Mouse (Mus musculus) hindbrain, embryonic 16.5 days (tissue): ENCODE data around the gene S100a11. TPM values are rescaled to one million over a fixed set of nuclear protein-coding genes. Genes with fewer than 3 reads are reported as not detected.

Source experiments
- ATAC-seq: fragments of 200-750 bp; cut with Nextera tagmentation; 2 replicates; pipeline ENCODE4 v1.8.0; 2017; ENCODE audit warnings: moderate TSS enrichment, moderate library complexity
- H3K27ac ChIP-seq: fragments of 300-500 bp; sonication (generic); 2 replicates; pipeline ENCODE4 v1.5.1; 2014; ENCODE audit warnings: low read depth, mild to moderate bottlenecking, control low read depth, low read length, moderate library complexity
- H3K27me3 ChIP-seq: fragments of 300-500 bp; sonication (generic); replicated peaks from 2 replicates; pipeline ENCODE4 v1.6.1; 2014; ENCODE audit warnings: low read length; ENCODE audit not compliant: control insufficient read depth, insufficient read depth
- H3K36me3 ChIP-seq: fragments of 300-500 bp; sonication (generic); 2 replicates; pipeline ENCODE4 v1.6.1; 2014; ENCODE audit warnings: mild to moderate bottlenecking, low read length, moderate library complexity, mixed read lengths; ENCODE audit not compliant: control insufficient read depth, insufficient read depth
- H3K4me1 ChIP-seq: fragments of 300-500 bp; sonication (generic); 2 replicates; pipeline ENCODE4 v1.6.1; 2014; ENCODE audit warnings: low read depth, low read length; ENCODE audit not compliant: control insufficient read depth, insufficient read depth
- H3K4me2 ChIP-seq: fragments of 300-500 bp; sonication (generic); 2 replicates; pipeline ENCODE4 v1.6.1; 2014; ENCODE audit warnings: mild to moderate bottlenecking, low read length, control low read depth, moderate library complexity
- H3K4me3 ChIP-seq: fragments of 300-500 bp; sonication (generic); 2 replicates; pipeline ENCODE4 v1.5.1; 2014; ENCODE audit warnings: mild to moderate bottlenecking, low read length, control low read depth, moderate library complexity
- H3K9ac ChIP-seq: fragments of 300-500 bp; sonication (generic); 2 replicates; pipeline ENCODE4 v1.6.1; 2014; ENCODE audit warnings: low read depth, mild to moderate bottlenecking, control low read depth, low read length, moderate library complexity
- H3K9me3 ChIP-seq: fragments of 300-500 bp; sonication (generic); 2 replicates; pipeline ENCODE4 v1.6.1; 2014; ENCODE audit warnings: mild to moderate bottlenecking, low read length, moderate library complexity; ENCODE audit not compliant: control insufficient read depth
- whole genome bisulfite sequencing: fragments of 180-500 bp; shearing (Covaris S2); extraction: QIAGEN DNeasy Blood & Tissue Kit; methylation state at CpG from one replicate; pipeline ENCODE4 v1.1.7; 2014; 5-methylcytosine and 5-hydroxymethylcytosine counted together
- polyA plus RNA-seq: library from polyadenylated mRNA; unstranded; fragments of >200 nt; fragmentation: Nextera tagmentation; extraction: Ambion mirVana; gene quantifications from 2 replicates; pipeline ENCODE4 v1.2.1, GENCODE M21; 2015

Gene S100a11
- polyA plus RNA-seq, 1 experiment from 2014 or later = 173 TPM

DNA sequence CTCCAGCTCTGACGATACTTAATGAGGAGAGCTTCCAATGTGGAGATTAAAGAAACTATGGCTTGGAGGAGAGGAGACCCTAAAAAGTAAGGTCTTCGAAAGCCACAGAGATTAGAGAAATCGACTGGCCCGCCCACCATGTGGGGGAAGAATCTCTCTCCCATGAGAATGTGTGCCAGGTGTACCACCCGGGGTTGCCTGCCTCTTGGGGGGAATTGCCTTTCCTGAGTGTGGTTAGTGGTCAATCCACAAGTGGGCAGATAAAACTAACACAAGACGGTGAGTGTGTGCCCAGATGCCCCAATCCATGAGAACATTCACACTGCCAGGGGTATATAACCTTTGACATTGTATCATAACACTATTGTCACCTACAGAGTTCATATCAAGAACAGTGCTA, 47.4 kb downstream of the S100a11 start:
- ATAC-seq = no peak
- no peaks in the 10 kb centered on the region for H3K36me3 ChIP-seq
- no peak overlapping the region for H3K4me2 ChIP-seq
- H3K4me1 ChIP-seq = no peaks in the 10 kb centered on the region
- no peak overlapping the region for H3K4me3 ChIP-seq
- 96% methylated on average over 6 of the region's 6 CpGs for WGBS
- H3K9me3 ChIP-seq = no peaks in the 10 kb centered on the region
- no peak overlapping the region for H3K9ac ChIP-seq
- H3K27ac ChIP-seq = no peak overlapping the region
- H3K27me3 ChIP-seq = no peaks in the 10 kb centered on the region

DNA sequence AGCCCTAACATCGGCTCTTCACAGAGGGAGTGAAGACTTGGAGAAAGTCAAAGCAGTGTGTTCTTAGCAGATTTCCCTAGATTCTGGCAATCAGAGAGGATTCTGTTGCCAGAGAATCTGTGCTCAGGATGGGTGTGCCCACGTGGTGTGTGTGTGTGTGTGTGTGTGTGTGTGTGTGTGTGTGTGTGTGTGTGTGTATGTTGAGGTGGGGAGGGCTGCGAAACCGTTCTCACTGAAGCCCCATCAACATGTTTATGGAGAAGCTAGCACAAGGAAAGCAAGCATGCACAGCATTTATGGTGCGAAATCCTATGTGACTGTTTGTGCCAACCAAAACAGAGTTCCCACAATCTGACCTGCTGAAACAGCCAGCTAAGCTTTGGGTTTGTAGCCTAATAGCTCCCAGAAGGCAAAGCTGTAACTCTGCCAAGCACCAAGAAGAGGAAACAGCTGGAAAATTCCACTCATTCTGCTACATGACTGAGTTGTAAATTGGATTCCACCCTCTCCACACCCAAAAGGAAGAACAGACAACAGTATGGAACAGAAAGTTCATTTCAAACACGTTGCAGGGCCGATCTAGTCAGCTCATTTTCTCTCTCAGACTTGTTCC, 48.2 kb downstream of the S100a11 start:
- Histone ChIP-seq H3K9ac (no peak overlapping the region), H3K27ac (no peak overlapping the region; the same call in 1 of the 2 replicates), H3K27me3 (no peaks in the 10 kb centered on the region), H3K9me3 (no peaks in the 10 kb centered on the region), H3K4me1 (no peaks in the 10 kb centered on the region), H3K36me3 (no peaks in the 10 kb centered on the region), H3K4me2 (no peak overlapping the region), H3K4me3 (no peak overlapping the region)
- WGBS = 64% methylated on average over 7 of the region's 7 CpGs
- no peak for ATAC-seq

DNA sequence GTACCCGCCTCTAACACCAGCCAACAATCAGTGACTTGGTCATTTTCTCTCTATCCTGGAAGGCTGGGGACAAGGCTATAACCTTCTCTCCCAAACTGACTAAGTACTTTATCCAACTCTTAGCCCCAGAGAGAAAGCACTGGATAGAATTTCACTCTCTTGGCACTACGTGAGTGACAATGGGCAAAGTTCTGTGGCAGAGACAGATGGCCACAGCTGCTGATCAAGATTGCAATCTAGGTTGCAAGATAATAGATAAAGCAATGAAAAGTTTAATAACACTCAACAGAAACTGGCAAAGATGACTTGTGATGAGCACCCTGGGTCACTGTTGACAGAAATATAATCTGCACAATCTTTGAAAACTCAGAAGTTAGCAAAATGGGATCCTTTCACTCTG, 48.8 kb downstream of the S100a11 start:
- WGBS = 67% methylated on average over 2 of the region's 2 CpGs
- Histone ChIP-seq H3K4me1 (no peaks in the 10 kb centered on the region), H3K36me3 (no peaks in the 10 kb centered on the region), H3K27ac (no peak overlapping the region; the same call in 1 of the 2 replicates), H3K9me3 (no peaks in the 10 kb centered on the region), H3K27me3 (no peaks in the 10 kb centered on the region), H3K9ac (no peak overlapping the region), H3K4me2 (no peak overlapping the region), H3K4me3 (no peak overlapping the region)
- ATAC-seq = no peak

DNA sequence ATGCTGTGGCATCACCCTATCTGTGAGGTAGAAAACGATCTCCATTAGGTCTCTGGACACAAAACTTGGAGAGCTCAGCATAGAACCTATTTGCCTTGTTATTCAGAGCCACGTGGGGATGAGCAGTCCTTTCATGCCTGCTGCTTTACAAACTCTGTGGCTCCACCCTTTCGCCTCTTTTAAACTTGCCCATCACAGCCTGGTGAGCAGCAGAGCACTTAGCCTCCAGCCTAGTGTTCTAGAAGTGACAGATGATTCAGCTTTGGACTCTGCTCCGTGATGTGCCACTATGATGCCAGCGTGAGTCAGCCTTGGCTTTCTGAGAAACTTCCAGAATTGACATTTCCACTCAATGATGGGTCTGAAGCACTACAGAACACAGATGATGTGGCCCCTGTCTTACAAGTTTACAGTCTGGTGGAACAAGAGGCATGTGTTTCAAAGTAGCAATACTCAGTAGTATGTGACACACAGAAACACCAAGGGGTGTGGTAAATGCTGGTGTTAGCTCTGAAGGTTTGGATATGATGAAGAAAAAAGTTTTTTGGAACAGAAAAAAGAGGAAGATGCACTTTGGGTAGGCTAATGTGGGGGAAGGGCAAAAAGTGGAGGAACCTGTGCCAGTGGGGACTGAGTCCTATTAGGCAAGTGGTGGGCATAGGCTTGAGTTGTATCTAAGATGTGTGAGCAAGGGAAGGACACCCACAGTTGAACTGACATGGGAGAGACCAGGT, 51.9 kb downstream of the S100a11 start:
- no peak overlapping the region for H3K27ac ChIP-seq
- H3K36me3 ChIP-seq = no peaks in the 10 kb centered on the region
- H3K4me1 ChIP-seq = no peaks in the 10 kb centered on the region
- ATAC-seq = no peak
- no peaks in the 10 kb centered on the region for H3K27me3 ChIP-seq
- no peak overlapping the region for H3K4me3 ChIP-seq
- H3K9ac ChIP-seq = no peak overlapping the region
- H3K4me2 ChIP-seq = no peak overlapping the region
- no peaks in the 10 kb centered on the region for H3K9me3 ChIP-seq
- 77% methylated on average over 5 of the region's 5 CpGs for WGBS

Other genes with a start within 250 kb of the S100a11 start
- gene Flg, start 247.0 kb upstream of the S100a11 start, polyA plus RNA-seq = not detected in 2 replicates
- not detected in 2 replicates for gene Hrnr, start 200.7 kb upstream of the S100a11 start, polyA plus RNA-seq
- not detected in 2 replicates for gene Rptn, start 126.8 kb upstream of the S100a11 start, polyA plus RNA-seq
- gene Tchh, start 78.2 kb upstream of the S100a11 start, polyA plus RNA-seq = 1.4 and 1.6 TPM in 2 replicates
- not detected in 2 replicates for gene Tchhl1, start 51.7 kb upstream of the S100a11 start, polyA plus RNA-seq
- gene S100a10, start 34.6 kb downstream of the S100a11 start, polyA plus RNA-seq = 198 and 202 TPM in 2 replicates
- gene Tdpoz2, start 132.2 kb downstream of the S100a11 start, polyA plus RNA-seq = not detected in 2 replicates
- not detected in 2 replicates for gene Tdpoz1, start 155.8 kb downstream of the S100a11 start, polyA plus RNA-seq
- gene Gm37596, start 172.6 kb downstream of the S100a11 start, polyA plus RNA-seq = not detected in 2 replicates